Mouse (Mus musculus): ENCODE measurements around the gene Dach1.

The Dach1 gene

DNA sequence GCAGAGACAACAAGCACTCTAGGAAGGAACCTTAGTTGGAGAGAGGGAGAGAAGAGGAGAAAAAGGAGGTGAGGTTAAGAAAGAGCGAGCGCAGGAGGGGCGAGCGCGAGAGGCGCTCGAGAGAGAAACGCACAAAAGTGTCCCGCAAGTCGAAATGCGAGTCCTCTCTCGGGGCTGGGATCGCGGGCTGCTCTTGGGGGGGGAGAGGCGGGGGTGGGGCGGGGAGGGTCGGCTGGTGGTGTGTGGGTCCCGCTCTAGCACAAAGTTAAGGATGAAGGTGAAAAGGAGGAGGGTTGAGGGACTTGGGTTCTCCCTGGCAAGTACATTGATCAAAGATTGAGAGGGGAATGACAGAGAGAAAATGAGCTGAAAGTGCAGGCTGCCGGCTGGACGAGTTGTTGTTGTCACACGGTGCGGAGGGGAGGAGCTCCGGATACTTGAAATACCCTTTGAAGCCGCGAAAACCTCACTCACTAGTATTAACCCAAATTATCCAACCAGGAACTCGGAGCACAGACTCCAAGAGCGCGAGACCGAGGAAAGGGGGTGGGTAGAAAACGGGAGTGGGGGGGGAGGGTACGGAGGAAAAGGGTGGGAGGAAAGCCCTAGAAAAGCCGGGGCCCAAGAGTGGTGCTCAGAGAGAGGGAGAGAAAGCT lies at the start of gene Dach1:
TSS of gene Dach1 (minus strand) at position 345 of the 656 bp plus-strand sequence.
- DNase-seq (ENCODE audit: low read depth, low spot score): peak; percentile 66

DNA sequence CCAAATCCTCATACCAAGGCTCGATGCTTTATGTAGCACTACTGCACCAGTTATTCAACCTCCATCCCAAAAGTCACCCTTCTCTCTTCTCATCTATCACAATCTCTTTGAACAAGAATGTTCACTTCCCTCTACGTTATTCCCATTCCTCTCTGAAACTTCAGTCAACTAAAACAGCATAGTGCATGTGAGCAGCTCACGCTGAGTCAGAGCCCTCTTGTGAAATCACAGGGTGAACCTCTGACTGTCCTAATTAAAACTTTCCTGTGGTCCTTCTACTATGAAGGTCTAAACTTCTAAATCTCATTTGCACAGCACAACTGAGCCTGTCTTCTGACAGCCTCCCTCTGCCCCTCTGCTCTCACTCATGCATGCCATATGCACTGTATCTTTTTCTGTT lies 30.5 kb upstream of the Dach1 start:
- no peak for DNase-seq (ENCODE audit: low read depth, low spot score)

DNA sequence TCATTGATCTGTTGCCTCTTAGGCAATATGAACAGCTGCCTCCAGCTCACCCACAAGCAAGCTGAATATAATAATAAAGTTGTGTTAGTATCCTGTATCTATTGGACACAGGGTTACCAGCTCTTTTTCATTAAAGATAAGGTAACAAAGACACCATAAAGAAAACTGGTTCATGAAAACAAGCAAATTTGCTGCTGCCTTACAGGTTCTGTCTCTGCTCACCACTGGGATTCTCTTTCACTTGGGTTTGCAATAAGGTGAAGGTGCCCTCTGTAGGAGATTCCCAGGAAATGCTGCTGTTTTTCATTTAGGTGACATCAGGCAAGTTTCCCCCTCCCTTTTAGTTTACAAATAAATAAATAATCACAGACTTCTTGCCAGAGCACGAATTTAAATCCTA lies 12.0 kb upstream of the Dach1 start:
- DNase-seq (ENCODE audit: low read depth, low spot score): peak; percentile 21

DNA sequence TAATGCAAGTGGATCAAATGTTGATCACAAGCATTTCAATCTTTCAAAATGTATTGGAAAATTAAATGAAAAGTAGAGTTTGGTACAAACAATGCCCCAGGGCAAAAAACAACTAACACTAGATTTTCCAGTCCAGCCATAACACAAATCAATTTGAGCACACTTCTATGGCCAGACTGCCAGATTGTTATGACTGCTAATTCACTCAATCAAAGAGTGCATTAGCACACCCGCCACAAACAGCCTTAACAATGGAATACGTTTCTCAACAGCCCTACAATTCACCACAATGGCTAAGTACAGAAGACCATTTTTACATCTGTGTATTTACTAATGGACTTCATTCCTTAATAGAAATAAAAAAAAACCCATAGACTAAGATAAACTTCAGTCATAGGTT lies 4.3 kb upstream of the Dach1 start:
- no peak for DNase-seq (ENCODE audit: low read depth, low spot score)

DNA sequence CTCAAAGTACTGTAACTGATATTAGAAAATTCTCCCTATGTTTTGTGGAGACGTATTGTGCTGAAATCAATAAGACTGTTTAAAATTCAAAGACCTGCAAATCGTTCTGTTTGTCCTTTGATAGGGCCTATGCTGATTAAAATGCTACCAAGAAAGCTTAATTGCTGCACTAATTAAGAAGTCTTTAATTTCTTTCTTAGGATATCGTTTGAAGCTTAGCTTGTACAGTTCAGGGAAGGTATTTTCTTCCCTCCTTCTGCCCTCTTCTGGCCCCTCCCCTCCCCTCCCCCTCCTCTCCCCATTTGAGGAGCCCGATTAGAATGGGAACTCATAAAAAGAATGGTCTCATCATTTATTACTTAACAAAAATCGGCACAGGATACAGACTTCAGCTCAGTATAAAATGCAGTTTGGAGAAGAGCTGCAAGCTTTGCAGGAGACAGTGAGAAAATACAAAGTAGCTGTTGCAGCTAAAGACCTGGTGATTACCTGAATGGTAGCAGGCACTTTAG lies 2.9 kb upstream of the Dach1 start:
- no peak for DNase-seq (ENCODE audit: low read depth, low spot score)

DNA sequence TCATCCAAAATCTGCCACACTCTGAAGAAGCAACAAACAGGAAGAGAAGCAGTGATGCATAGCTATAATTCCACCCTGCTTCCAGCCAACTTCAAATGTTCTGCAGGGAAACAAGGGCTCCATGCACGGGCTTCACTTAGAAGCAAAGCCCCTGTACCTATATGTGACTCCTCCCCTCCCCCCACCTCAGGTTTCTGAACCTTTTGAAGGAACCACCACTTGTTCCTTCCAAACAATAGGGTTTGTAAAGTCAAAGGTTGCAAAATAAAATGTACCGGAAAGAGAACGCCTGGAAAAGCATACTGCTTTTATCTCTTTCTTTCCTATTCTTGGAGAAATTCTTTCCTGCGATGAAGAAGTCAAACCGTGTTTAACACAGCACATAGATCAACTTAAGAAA lies 2.3 kb upstream of the Dach1 start:
- DNase-seq (ENCODE audit: low read depth, low spot score): no peak

DNA sequence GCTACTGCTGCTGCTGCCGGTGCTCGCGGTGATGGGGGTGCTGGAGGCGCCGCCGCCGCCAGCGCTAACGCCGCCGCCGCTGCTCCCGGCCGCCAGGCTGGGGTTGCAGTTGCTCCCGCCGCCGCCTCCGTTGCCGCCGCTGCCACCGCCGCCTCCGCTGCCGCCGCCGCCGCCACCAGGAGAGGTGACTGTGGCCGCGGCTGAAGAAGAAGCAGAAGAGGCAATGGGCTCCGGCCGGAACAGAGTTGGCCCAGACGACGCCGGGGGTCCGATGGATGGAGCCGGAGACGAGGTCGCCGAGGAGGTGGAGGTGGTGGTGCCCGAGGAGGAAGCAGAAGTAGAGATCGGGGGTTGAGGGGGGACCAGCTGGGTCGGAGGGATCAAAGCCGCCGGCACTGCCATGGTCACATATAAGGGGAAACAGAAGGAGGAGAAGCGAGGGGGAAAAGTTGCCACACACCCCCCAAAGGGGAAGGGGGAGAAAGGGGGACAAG lies 610 bp downstream of the Dach1 start:
- DNase-seq (ENCODE audit: low read depth, low spot score): peak; percentile 20

DNA sequence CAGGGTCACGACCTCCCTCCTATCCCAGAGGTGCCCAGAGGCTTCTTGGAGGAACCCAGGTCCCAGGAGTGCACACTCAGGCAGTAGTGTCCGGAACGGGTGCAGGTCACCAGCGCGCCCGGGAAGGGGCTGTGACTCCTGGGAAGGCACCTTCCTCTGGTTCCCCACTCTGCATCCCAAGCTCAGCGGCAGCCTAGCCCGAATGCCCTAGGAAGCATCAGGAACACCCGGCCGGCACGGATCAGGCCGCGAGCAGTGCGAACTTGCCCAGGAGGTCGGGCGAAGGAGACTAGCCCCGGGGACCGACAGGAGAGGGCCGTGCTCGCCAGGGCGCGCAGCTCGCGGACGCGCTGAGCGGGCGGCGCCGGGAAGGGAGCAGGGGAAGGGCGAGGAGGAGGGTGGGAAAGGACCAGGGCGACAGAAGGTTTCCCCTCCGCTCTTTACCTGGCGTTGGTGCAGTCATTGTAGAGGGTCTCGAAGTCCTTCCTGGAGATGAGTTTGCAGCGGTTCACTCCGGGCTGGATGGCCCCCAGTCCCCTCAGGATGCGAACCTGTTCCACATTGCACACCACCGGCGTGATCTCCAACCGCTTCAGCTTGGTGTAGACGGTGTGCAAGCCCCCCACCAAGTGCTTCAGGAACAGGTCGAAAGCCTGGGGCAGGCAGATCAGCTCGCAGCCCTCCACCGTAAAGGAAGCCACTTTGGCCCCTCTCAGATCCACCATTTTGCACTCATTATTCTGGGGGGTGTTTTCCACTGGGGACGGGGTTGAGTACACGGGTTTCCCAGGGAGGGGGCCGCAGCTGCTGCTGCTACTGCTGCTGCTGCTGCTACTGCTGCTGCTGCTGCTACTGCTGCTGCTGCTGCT lies 1.3 kb downstream of the Dach1 start:
- DNase-seq (ENCODE audit: low read depth, low spot score): peak; percentile 52

DNA sequence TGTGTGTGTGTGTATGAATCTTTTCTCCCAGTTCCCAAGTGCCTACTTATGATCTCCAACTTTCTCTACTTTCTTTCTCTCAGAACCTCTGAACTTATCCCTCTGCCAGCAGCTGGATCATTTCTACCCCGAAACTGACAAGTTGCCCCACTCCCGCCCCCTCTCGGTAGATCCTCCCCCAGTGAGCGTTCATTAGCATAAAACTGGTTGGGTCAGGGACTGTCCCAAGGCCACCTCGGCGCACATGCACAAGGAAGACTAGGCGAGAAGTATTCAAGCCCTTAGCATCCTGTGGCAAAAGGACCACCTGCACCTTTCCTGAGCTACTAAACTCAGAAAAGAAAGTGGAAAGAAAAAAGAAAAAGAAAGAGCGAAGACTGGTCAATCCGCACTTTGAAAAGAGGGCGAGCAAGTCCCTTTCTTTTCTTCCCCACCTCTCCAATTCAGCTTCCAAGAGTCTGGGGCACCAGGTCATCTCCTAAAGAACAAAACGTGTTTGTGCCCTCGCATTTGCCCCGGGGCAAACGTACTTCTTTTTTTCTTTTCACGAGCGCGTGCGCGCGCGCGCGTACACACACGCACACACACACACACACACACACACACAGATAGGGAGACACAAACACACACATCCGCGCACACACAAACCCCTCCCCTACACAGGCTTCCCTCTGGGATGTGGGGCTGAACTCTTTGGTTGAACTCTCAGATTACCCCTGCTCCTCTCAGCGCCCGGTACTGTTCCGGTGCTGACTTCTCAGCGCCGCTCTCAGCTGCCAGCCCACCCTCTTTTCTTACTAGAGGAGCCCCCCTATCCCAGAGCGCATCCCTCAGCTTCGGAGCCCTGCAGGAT lies 2.2 kb downstream of the Dach1 start:
- peak; percentile 45 for DNase-seq (ENCODE audit: low read depth, low spot score)

DNA sequence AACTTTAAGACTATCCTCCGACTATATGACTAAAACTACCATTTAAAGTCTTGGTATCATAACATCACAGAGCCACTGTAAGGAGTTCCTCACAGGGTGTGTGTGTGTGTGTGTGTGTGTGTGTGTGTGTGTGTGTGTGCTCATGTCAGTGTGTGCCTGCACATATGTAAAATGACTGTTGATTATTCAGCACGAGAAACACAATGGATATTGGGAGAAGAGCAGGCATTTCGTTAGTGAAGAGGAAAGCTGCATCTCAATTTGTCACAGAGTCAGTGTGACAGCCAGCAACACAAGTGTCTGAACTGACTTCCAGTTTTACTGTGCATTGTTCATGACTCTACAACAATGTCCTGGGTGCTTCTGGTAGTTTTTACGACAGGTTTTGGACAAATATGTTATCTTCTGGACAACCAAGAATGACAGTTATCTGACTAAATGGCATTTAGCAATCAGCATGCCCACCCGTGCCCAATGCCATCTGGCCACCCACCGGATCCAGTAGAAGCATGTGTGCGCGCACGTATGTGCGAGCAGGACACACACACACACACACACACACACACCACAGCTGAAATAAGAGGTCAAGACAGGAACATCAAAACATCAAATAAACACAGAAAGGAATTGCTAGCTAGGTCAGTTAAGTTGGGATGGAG lies 3.1 kb downstream of the Dach1 start:
- no peak for DNase-seq (ENCODE audit: low read depth, low spot score)

DNA sequence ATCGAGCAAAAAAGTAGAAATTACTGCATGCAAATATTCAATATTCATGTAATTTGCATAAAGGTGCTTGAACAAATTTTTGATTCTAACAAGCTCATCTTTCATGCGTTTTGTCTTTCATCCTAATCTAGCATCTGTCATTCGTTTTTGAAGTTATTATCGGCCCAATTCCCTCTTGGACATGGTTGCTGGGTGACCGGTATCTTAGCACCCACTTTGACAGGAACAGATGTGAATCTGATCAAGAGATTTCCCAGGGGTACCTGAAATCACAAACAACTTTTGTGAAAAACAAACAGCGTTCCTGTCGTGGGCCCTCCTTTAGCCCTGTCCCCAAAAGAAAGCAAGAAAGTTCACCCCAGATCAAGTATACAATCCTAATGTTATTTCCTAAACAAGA lies 12.8 kb downstream of the Dach1 start:
- DNase-seq (ENCODE audit: low read depth, low spot score): no peak

DNA sequence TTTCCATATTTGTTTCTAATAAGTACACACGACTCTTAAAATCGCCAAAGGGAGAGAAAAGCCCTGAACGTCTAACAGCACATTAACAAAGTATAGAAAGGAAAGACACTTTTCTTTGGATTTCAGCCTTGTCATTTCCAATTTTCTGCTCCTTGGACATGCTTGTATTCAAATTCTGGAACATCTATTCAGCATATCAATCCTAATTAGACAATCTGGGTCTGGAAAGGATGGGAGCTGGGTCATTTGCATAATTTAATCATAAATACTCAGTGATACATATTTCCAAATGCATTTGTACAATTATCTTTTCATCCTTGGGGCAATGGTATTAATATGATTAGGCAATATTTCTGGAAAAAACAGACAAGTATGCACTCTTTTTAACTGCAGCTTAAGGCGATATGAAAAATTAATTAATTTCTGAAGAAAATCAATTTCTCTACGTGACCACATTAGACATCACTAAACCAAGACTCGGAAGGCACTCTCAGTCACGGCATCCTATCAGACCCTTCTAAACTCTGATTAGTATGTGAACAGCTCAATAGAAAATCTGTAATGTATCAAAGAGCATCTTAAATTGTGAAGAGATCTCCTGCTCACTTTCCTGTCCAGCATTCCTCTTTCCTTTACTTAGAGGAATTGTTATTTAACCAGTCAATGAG lies 13.7 kb downstream of the Dach1 start:
- DNase-seq (ENCODE audit: low read depth, low spot score): no peak

DNA sequence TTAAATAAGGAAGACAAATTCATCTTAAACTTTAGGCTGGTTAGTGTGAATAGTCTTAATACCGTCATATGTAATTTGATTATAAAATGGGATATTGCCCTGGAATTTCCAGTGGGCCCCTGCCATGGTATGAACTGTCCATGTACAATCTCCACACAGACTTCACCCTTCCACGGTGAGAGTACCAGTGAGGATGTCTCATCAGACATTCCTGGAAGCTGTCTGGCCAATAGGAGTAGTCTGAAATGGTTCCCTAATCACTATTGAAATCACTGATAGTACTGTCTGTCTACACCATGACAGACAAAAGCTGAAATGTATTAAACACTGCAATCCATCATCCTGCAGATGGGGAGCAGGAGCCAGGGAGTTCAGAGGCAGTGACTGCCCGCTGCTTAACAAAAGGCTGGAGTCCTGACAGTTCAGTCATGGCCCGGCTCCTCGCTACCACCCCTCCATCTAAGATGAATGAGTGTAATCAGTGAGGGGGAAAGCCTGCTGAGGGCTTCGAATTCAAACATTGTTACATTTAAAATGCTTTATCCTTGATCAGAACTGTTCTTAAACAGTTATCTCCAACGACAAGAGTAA lies 14.6 kb downstream of the Dach1 start:
- no peak for DNase-seq (ENCODE audit: low read depth, low spot score)

DNA sequence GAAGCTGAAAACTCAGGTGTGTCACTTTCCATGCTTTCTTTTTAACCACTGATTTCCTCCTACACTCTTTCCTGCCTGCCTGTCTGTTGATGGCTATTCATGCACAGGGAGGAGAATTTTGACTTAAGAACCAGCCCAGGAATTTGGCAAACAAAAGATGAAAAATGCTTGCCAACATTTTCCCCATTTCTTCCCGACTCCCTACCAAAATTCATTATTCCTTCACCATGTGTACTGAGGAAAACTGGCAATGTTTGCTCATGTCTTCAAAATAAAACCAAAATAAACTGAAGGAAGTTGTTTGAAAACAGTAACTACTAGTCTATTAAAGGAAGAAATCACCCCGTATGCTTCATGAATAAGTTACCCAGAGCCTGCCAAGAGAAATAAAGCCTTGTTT lies 27.8 kb downstream of the Dach1 start:
- DNase-seq (ENCODE audit: low read depth, low spot score): no peak

DNA sequence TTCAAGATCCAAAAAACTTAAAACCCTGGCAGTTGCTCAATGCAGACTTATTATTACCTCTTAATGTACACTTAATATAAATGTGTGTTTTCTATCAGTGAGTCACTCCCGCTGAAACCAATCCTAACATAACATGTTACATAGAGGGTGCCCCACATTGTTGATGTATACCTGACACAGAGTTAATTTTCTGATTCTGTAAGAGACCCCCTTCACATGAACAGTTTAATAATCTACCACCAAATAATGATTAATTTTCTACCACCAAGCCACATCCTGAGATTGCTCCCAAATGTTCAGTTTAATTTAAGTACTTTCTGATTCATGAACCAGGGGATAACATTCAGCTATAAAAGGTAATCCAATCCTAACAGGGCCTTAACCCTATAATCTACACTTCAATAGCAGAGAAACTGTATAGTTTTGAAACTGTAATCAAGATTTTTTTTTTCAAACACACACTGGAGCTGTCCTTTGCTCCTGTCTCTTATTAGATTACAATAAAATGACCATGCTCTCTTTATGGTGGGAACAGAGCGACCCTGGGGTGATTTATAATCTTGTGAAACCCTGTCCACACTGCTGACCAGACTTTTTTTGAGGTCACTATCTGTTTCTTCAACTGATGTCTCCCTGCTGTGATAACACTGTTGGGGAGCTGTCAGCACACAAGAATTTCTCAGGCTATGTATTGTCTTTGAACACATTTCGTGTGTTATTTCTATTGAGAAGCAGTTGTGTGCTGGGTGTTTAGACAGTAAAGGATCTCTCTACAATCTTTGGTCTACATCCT lies 30.5 kb downstream of the Dach1 start:
- DNase-seq (ENCODE audit: low read depth, low spot score): no peak

DNA sequence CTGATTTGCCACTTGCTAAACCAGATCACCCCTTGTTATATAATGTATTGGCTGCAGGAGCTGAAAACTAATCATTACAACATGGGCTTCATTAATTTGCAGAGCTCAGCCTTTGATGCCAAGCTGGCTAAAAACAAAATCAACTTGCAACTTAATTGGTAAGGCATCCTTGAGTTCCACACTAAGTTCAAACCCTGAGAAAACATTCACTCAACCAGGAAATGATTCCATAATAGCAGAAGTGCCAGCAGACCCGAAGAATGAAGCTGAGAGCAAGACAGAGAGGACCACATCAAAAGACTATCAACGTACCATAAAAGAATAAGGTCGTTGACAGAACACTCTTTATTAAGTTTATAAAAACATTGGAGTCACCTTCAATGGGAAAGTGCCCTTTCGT lies 35.0 kb downstream of the Dach1 start:
- no peak for DNase-seq (ENCODE audit: low read depth, low spot score)

DNA sequence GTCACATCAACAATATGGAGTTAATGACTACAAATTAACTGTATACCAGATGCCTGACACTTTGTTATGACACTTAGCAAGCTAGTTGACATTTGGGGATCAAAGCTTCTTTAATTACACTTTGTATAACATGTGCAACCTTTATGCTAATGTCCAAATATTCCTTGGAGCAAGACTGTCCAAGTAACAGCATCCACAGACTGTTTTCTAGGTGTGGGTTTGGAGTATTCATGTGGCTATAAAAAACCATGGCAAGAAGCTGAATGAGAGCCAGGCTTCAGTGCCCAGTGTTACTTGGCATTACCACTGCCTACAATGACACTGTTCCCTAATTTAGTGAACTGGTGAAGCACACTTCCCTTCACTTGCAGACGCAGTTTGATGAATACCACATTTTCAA lies 46.5 kb downstream of the Dach1 start:
- DNase-seq (ENCODE audit: low read depth, low spot score): no peak

DNA sequence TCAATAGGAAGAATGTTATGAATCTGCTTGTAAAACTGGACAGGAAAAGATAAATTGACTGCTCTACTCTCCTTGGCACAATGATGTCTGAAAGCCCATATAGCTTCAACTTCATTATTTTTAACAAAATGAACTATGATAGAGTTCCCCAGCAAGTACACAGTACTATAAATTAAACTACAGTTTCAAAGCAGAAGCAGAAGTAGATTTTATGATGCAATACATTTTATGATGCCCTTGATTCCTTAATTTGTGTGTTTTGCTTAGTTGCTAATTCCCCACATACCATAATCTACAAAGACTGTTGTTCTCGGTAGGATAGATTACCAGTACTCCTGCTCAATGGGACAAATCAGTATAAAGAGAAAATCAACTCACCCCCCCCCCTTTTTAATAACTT lies 52.9 kb downstream of the Dach1 start:
- DNase-seq (ENCODE audit: low read depth, low spot score): no peak

DNA sequence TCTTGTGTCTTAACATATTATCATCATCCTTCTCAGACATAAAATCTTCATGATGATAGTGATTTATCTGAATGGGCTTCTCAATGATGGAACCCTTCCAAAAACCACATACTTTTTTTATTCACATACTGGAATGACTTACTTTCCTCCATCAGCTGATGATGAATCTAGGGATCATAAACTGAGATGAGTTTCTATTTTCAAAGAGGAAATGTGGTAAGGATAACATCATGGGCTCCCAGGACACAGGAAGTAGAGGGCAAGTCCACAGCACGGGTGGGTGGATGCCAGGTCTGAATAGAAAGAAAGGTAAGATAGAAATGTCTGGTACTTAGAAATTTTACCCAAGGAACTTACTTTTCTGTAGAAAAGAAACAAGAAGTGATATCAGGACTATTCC lies 56.5 kb downstream of the Dach1 start:
- no peak for DNase-seq (ENCODE audit: low read depth, low spot score)

DNA sequence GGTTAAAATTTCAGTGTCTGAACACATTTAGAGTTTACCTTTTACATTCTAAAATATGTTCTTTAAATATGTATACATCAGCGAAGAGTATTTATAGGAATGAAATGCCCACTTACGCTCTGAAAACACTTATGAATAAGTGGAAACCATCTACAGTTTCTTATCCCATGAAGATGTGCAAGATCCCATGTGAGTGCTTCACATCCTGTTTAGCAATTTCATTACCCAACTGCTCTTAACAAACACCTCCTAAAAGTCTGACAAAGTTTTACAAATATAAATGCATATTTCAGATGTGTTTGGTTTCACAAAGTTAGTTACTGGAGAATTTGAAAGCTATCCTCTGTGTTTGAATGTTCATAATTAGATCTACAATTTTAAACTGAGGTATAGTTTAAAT lies 59.6 kb downstream of the Dach1 start:
- DNase-seq (ENCODE audit: low read depth, low spot score): no peak
